Mouse (Mus musculus) E14TG2a.4 (cell line): ENCODE measurements at regions not wholly inside any gene's neighbourhood (a gene's known extent, or its start where the extent isn't known, plus 50 kb on each side); places are given as distances from the start of the nearest gene placed in this dataset.

ENCODE experiments used
- H3K27me3 ChIP-seq: 2 replicates; pipeline ENCODE4 v1.6.1; 2014; ENCODE audit warnings: low read length, control low read depth; ENCODE audit not compliant: insufficient read depth
- H3K36me3 ChIP-seq: 2 replicates; pipeline ENCODE4 v1.6.1; 2014; ENCODE audit warnings: low read length, control low read depth; ENCODE audit not compliant: insufficient read depth
- H3K4me1 ChIP-seq: replicated peaks from 2 replicates; pipeline ENCODE4 v1.6.1; 2014; ENCODE audit warnings: low read depth, low read length, control low read depth
- H3K4me3 ChIP-seq: replicated peaks from 2 replicates; pipeline ENCODE4 v1.5.1; 2014; ENCODE audit warnings: mild to moderate bottlenecking, low read length
- H3K9me3 ChIP-seq: 2 replicates; pipeline ENCODE4 v1.6.1; 2014; ENCODE audit warnings: low read length, control low read depth
- CTCF ChIP-seq: conservative IDR thresholded peaks from 2 replicates; pipeline ENCODE4 v1.5.1; 2014; ENCODE audit warnings: low read length
- NANOG ChIP-seq: IDR thresholded peaks from 2 replicates; pipeline ENCODE4 v1.6.1; 2014; ENCODE audit warnings: borderline replicate concordance, low read length, mixed read lengths
- POU5F1 ChIP-seq: IDR thresholded peaks from 2 replicates; pipeline ENCODE4 v1.6.1; 2014; ENCODE audit warnings: low read length, borderline replicate concordance

GRCm38 (mm10) chr11:7932638-7933037 is 718.9 kb upstream of the Igfbp3 start:
- Histone ChIP-seq H3K27me3 (no peaks in the 10 kb centered on the region), H3K9me3 (peaks cover 32% of the 10 kb centered on the region), H3K4me3 (no peak overlapping the region), H3K4me1 (no peaks in the 10 kb centered on the region), H3K36me3 (no peaks in the 10 kb centered on the region)
- TF ChIP-seq POU5F1 (no peak), CTCF (no peak), NANOG (no peak)

- Histone ChIP-seq H3K36me3 (no peaks in the 10 kb centered on the region), H3K27me3 (no peaks in the 10 kb centered on the region), H3K4me1 (no peaks in the 10 kb centered on the region), H3K4me3 (no peak overlapping the region), H3K9me3 (peaks cover 36% of the 10 kb centered on the region)
- no peak for TF ChIP-seq NANOG
- TF ChIP-seq POU5F1: no peak
- no peak for TF ChIP-seq CTCF
Measured at GRCm38 (mm10) chr11:7931064-7931797, 717.5 kb upstream of the Igfbp3 start.

DNA sequence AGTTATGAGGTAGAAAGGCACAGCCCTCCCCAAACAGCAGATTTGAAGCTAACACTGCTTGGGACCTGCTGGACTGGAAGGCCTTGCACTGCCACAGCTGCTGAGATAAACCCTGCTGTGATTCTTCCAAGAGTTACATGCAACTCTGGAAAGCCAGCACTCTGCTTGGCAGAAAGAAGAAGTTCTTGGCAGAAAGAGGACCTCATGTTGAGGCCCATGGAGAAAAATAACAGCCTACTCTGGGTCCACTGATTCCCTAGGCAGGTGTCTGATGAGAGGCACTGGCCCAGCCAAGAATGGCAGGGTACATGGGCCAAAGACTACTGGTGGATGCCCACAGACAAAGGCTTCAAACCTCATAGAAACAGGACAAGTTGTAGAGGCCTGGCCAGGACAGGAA is 714.0 kb upstream of the Igfbp3 start:
- TF ChIP-seq NANOG (no peak), POU5F1 (no peak), CTCF (no peak)
- Histone ChIP-seq H3K4me3 (peak overlapping the region; percentile 1; the same call in 1 of the 2 replicates), H3K27me3 (no peaks in the 10 kb centered on the region), H3K36me3 (no peaks in the 10 kb centered on the region), H3K4me1 (no peaks in the 10 kb centered on the region), H3K9me3 (peaks cover 32% of the 10 kb centered on the region)

GRCm38 (mm10) chr11:7912036-7912435 is 698.3 kb upstream of the Igfbp3 start:
- Histone ChIP-seq H3K4me1 (no peaks in the 10 kb centered on the region), H3K36me3 (no peaks in the 10 kb centered on the region), H3K27me3 (no peaks in the 10 kb centered on the region), H3K9me3 (peaks cover 18% of the 10 kb centered on the region), H3K4me3 (no peak overlapping the region)
- no peak for TF ChIP-seq CTCF
- no peak for TF ChIP-seq POU5F1
- TF ChIP-seq NANOG: no peak

GRCm38 (mm10) chr11:7900266-7900665 is 686.5 kb upstream of the Igfbp3 start:
- Histone ChIP-seq H3K9me3 (peaks cover 28% of the 10 kb centered on the region), H3K4me1 (no peaks in the 10 kb centered on the region), H3K4me3 (no peak overlapping the region), H3K36me3 (no peaks in the 10 kb centered on the region), H3K27me3 (no peaks in the 10 kb centered on the region)
- TF ChIP-seq POU5F1 (no peak), NANOG (no peak), CTCF (no peak)

- Histone ChIP-seq H3K27me3 (no peaks in the 10 kb centered on the region), H3K9me3 (peaks cover 10% of the 10 kb centered on the region), H3K4me3 (no peak overlapping the region), H3K4me1 (no peaks in the 10 kb centered on the region), H3K36me3 (no peaks in the 10 kb centered on the region)
- TF ChIP-seq POU5F1 (no peak), NANOG (no peak), CTCF (no peak)
Measured at GRCm38 (mm10) chr11:7898204-7898603, 684.5 kb upstream of the Igfbp3 start.

- no peaks in the 10 kb centered on the region for H3K36me3 ChIP-seq
- TF ChIP-seq NANOG (no peak), POU5F1 (no peak), CTCF (no peak)
Measured at GRCm38 (mm10) chr11:7880506-7880905, 666.8 kb upstream of the Igfbp3 start.

DNA sequence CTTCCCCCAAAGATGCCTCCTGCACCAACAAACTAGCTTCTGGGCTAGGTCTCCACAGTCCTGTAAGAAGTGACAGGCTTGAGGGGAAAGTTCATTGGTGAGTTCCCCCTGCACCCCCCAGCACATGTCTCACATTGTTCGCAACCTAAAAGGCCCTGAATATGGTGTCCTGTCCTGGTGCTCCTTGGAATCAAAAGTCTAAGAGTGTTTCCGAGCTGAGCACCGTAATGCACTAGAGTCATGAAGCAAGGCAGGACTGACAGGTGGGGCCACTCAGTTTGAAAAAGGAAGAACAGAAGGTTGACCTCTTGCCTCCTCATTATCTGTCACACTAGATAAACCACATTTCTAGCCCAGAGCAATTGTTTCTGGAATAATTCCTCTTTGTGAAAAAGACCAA is 650.4 kb upstream of the Igfbp3 start:
- TF ChIP-seq POU5F1: no peak
- TF ChIP-seq NANOG: no peak
- no peak for TF ChIP-seq CTCF
- H3K36me3 ChIP-seq: no peaks in the 10 kb centered on the region
- H3K4me3 ChIP-seq: no peak overlapping the region
- no peaks in the 10 kb centered on the region for H3K4me1 ChIP-seq
- no peaks in the 10 kb centered on the region for H3K9me3 ChIP-seq
- H3K27me3 ChIP-seq: no peaks in the 10 kb centered on the region

More at GRCm38 (mm10) chr11:7880506-7880905, 666.8 kb upstream of the Igfbp3 start:
- no peak overlapping the region for H3K4me3 ChIP-seq
- no peaks in the 10 kb centered on the region for H3K27me3 ChIP-seq
- H3K9me3 ChIP-seq: peaks cover 7% of the 10 kb centered on the region; the same call in 1 of the 2 replicates
- peaks cover 6% of the 10 kb centered on the region for H3K4me1 ChIP-seq

DNA sequence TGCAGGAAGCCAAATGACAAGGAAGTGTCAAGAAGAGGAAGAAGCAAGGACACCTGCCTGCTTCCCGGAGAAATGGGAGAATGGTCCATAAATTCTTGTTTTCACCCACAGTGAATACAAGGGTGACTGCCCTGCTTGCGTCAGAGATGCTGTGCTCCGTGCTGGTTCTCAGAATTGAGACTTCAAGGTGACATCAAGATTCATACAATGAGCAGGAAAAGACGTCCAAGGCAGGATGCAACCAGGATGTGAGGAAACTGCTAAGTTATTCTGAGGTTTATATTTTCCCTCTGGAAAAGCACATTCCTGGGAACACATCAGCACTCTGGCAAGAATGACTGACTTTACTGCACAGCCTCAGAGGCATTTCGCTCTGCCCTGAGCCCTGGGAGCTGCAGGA is 650.0 kb upstream of the Igfbp3 start:
- Histone ChIP-seq H3K9me3 (no peaks in the 10 kb centered on the region), H3K4me1 (no peaks in the 10 kb centered on the region), H3K27me3 (no peaks in the 10 kb centered on the region), H3K36me3 (no peaks in the 10 kb centered on the region), H3K4me3 (no peak overlapping the region)
- TF ChIP-seq POU5F1 (no peak), NANOG (no peak)
